Mouse (Mus musculus): ENCODE data around the gene Alad. TPM values are rescaled to one million over a fixed set of nuclear protein-coding genes. Genes with fewer than 3 reads are reported as not detected.

Gene Alad
- polyA plus RNA-seq, 1 experiment, result 75.9 TPM

GRCm38 (mm10) chr4:62520892-62521400 lies 1.2 kb upstream of the Alad start:
- peaks cover 13% of the 10 kb centered on the region for H3K4me1 ChIP-seq (replicated peaks; ENCODE audit: control insufficient read depth, insufficient read depth, low read length)
- 93% methylated on average over 2 of the region's 2 CpGs for WGBS

DNA sequence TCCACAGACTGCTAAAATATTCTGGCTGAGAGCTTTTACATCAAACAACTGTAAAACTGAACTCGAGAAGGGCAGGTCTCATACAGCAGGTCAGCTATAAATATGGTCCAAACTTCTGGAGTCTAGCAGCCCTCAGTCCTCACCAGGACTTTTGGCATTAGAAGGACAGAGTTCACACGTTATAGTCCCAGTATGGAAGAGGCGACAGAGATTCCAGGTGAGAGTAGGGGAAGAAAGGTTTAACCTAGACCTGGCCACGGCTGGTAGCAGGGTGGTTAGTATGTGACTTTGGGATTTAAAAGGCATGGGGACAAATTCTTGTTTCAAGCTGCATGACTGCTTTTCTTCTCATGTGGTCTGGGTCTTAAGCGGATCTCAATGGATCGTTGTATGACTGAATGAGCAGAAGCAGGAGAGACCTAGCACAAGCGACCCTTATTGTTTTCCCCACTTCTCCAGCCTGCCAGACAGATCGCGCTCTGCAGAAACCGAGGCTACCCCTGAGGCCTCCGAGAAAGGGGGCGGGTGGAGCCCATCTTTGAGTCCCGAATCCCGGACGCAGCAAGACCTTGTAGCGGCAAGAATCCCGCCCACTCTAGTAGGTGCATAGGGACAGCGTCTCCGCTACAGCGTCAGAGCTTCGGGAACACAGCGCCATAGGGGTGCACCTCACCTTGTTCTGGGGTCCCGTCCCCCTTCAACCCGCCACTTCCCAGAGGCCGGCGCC lies 433 bp downstream of the Alad start:
- H3K4me3 ChIP-seq (ENCODE audit: control insufficient read depth, insufficient read depth, low read length), result peak overlapping the region; percentile 92
- WGBS, result 3% methylated on average over 26 of the region's 26 CpGs
- H3K36me3 ChIP-seq (ENCODE audit: control insufficient read depth, insufficient read depth, low read length), result no peaks in the 10 kb centered on the region
- DNase-seq, result no peak
- TF ChIP-seq CTCF (IDR thresholded peaks at IDR 0.05; ENCODE audit: borderline replicate concordance, control insufficient read depth, extremely low read depth, insufficient read depth, low read length, poor library complexity) (no peak), POLR2A (IDR thresholded peaks at IDR 0.05; ENCODE audit: control insufficient read depth, extremely low read depth, insufficient read depth, low read length, poor library complexity) (no peak; the same call in 1 of the 2 replicates)
- H3K4me1 ChIP-seq (replicated peaks; ENCODE audit: control insufficient read depth, insufficient read depth, low read length), result peaks cover 9% of the 10 kb centered on the region
- H3K27ac ChIP-seq (ENCODE audit: control insufficient read depth, insufficient read depth, low read length), result no peak overlapping the region
- H3K27me3 ChIP-seq (ENCODE audit: control insufficient read depth, insufficient read depth, low read length), result no peaks in the 10 kb centered on the region

More at GRCm38 (mm10) chr4:62520892-62521400, 1.2 kb upstream of the Alad start:
- H3K27me3 ChIP-seq (ENCODE audit: control insufficient read depth, insufficient read depth, low read length), result no peaks in the 10 kb centered on the region
- DNase-seq, result no peak
- H3K27ac ChIP-seq (ENCODE audit: control insufficient read depth, insufficient read depth, low read length), result no peak overlapping the region
- TF ChIP-seq POLR2A (IDR thresholded peaks at IDR 0.05; ENCODE audit: control insufficient read depth, extremely low read depth, insufficient read depth, low read length, poor library complexity), result no peak
- no peaks in the 10 kb centered on the region for H3K36me3 ChIP-seq (ENCODE audit: control insufficient read depth, insufficient read depth, low read length)
- no peak overlapping the region for H3K4me3 ChIP-seq (ENCODE audit: control insufficient read depth, insufficient read depth, low read length)

DNA sequence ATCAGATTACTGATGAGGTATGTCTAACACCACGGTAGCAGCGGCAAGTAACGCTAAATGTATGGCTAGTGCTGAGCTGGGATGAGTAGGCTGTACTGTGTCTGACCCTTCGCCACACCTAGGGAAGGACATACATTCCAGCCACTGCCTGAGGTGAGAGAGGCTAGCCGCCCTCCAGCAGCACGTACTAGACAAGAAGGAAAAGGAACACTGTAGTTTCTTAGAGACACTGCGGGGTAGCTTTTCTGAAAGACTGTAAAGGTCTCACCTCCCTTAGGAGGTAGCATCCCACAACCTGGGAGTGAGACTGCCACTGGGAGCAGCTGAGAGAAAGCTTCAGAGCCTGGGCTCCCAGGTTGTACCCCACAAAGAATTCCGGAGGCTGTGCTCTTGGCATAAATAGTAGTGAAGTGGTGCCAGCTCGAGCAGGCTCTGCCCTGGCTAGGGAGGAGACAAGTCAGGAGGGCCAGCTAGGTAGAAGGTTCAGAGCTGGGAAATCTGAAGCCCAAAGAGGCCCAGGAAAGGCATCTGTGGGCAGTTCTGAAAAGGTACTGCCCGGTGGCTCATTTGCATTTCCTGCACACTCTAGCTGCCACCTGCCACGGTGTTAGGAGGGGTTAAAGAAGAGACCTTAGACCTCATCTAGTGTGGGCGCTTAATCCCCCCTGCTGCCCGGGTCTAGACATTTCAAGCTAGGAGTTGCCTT lies 1.1 kb downstream of the Alad start:
- Histone ChIP-seq H3K27me3 (ENCODE audit: control insufficient read depth, insufficient read depth, low read length) (no peaks in the 10 kb centered on the region), H3K27ac (ENCODE audit: control insufficient read depth, insufficient read depth, low read length) (no peak overlapping the region), H3K36me3 (ENCODE audit: control insufficient read depth, insufficient read depth, low read length) (no peaks in the 10 kb centered on the region), H3K4me3 (ENCODE audit: control insufficient read depth, insufficient read depth, low read length) (no peak overlapping the region), H3K4me1 (replicated peaks; ENCODE audit: control insufficient read depth, insufficient read depth, low read length) (peaks cover 7% of the 10 kb centered on the region)
- WGBS, result 43% methylated on average over 13 of the region's 13 CpGs
- TF ChIP-seq CTCF (IDR thresholded peaks at IDR 0.05; ENCODE audit: borderline replicate concordance, control insufficient read depth, extremely low read depth, insufficient read depth, low read length, poor library complexity), result no peak
- no peak for TF ChIP-seq POLR2A (IDR thresholded peaks at IDR 0.05; ENCODE audit: control insufficient read depth, extremely low read depth, insufficient read depth, low read length, poor library complexity)
- peak; percentile 22 for DNase-seq

- no peak for DNase-seq
- TF ChIP-seq POLR2A (IDR thresholded peaks at IDR 0.05; ENCODE audit: control insufficient read depth, extremely low read depth, insufficient read depth, low read length, poor library complexity) (no peak), CTCF (IDR thresholded peaks at IDR 0.05; ENCODE audit: borderline replicate concordance, control insufficient read depth, extremely low read depth, insufficient read depth, low read length, poor library complexity) (no peak)
- Histone ChIP-seq H3K4me3 (ENCODE audit: control insufficient read depth, insufficient read depth, low read length) (no peak overlapping the region), H3K27me3 (ENCODE audit: control insufficient read depth, insufficient read depth, low read length) (no peaks in the 10 kb centered on the region), H3K4me1 (replicated peaks; ENCODE audit: control insufficient read depth, insufficient read depth, low read length) (peaks cover 7% of the 10 kb centered on the region), H3K36me3 (ENCODE audit: control insufficient read depth, insufficient read depth, low read length) (no peaks in the 10 kb centered on the region), H3K27ac (ENCODE audit: control insufficient read depth, insufficient read depth, low read length) (no peak overlapping the region)
- WGBS, result 34% methylated on average over 10 of the region's 10 CpGs
These were observed 1.9 kb downstream of the Alad start for GRCm38 (mm10) chr4:62517538-62518415.

DNA sequence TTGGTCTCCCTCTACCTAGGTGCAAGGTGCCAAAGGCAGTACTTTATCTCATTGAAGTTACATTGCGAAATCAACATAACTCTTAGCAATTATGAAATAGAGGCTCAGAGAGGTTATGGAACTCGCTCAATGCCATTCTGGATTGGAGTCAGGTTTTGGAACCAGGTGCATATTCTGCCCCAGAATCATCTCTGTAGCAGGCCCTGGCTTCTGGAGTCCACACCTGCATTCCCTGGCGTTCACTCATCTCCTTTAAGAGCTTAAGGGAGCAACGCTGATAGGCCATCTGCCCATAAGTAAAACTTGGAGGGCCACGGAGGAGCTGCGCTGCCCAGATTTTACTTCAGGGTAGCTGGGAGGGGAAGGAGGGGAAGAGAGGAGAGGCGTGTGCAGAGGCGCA lies 2.7 kb downstream of the Alad start:
- DNase-seq, result no peak
- no peak for TF ChIP-seq CTCF (IDR thresholded peaks at IDR 0.05; ENCODE audit: borderline replicate concordance, control insufficient read depth, extremely low read depth, insufficient read depth, low read length, poor library complexity)
- no peak for TF ChIP-seq POLR2A (IDR thresholded peaks at IDR 0.05; ENCODE audit: control insufficient read depth, extremely low read depth, insufficient read depth, low read length, poor library complexity)
- WGBS, result 81% methylated on average over 8 of the region's 8 CpGs
- no peak overlapping the region for H3K4me3 ChIP-seq (ENCODE audit: control insufficient read depth, insufficient read depth, low read length)
- H3K27ac ChIP-seq (ENCODE audit: control insufficient read depth, insufficient read depth, low read length), result no peak overlapping the region
- peaks cover 7% of the 10 kb centered on the region for H3K4me1 ChIP-seq (replicated peaks; ENCODE audit: control insufficient read depth, insufficient read depth, low read length)
- H3K36me3 ChIP-seq (ENCODE audit: control insufficient read depth, insufficient read depth, low read length), result no peaks in the 10 kb centered on the region
- no peaks in the 10 kb centered on the region for H3K27me3 ChIP-seq (ENCODE audit: control insufficient read depth, insufficient read depth, low read length)

DNA sequence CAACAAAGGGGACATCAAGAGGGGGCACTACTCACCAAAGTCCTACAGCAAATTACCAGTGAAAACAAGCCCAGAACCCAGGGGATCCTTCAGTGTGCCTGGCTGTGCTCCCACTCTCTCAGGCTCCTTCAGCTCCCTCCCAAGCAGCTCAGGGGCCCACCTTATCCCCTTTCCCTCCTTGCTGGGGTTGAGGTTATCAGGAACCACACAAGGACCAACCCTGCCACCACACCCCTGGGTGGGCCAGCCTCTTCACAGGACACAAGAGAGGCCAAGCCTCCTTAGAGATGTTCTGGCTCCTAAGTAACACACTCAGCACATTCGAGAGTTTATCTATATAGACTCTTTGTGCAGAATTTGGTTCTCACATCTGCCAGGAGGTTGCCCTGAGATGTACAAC lies 3.1 kb downstream of the Alad start:
- no peak for DNase-seq
- TF ChIP-seq POLR2A (IDR thresholded peaks at IDR 0.05; ENCODE audit: control insufficient read depth, extremely low read depth, insufficient read depth, low read length, poor library complexity) (no peak), CTCF (IDR thresholded peaks at IDR 0.05; ENCODE audit: borderline replicate concordance, control insufficient read depth, extremely low read depth, insufficient read depth, low read length, poor library complexity) (no peak)
- Histone ChIP-seq H3K4me1 (replicated peaks; ENCODE audit: control insufficient read depth, insufficient read depth, low read length) (peaks cover 7% of the 10 kb centered on the region), H3K36me3 (ENCODE audit: control insufficient read depth, insufficient read depth, low read length) (no peaks in the 10 kb centered on the region), H3K27ac (ENCODE audit: control insufficient read depth, insufficient read depth, low read length) (no peak overlapping the region), H3K27me3 (ENCODE audit: control insufficient read depth, insufficient read depth, low read length) (no peaks in the 10 kb centered on the region), H3K4me3 (ENCODE audit: control insufficient read depth, insufficient read depth, low read length) (no peak overlapping the region)
- 92% methylated on average over 1 of the region's 1 CpGs for WGBS

All from thymus, adult 2 months (tissue).